Mouse (Mus musculus) midbrain, postnatal 0 days (tissue): ENCODE results near the gene Sars2. TPM values are rescaled to one million over a fixed set of nuclear protein-coding genes. Genes with fewer than 3 reads are reported as not detected.
A peak's percentile ranks its signal among the peaks of the same experiment; 100 is the strongest.

Experiments
- ATAC-seq: fragments of 200-750 bp; cut with Nextera tagmentation; 2 replicates; pipeline ENCODE4 v1.8.0; 2017; ENCODE audit warnings: moderate number of reproducible peaks, mild to moderate bottlenecking, moderate TSS enrichment, moderate library complexity; ENCODE audit not compliant: low FRiP score
- DNase-seq: peaks from one replicate; pipeline ENCODE4 v3.0.0-alpha.2; 2015; ENCODE audit warnings: low spot score
- H3K27ac ChIP-seq: fragments of 300-500 bp; sonication (generic); 2 replicates; pipeline ENCODE4 v1.5.1; 2014; ENCODE audit warnings: low read depth, mild to moderate bottlenecking, low read length, mixed read lengths
- H3K27me3 ChIP-seq: fragments of 300-500 bp; sonication (generic); 2 replicates; pipeline ENCODE4 v1.6.1; 2014; ENCODE audit warnings: low read length, control low read depth, mixed read lengths; ENCODE audit not compliant: insufficient read depth
- H3K36me3 ChIP-seq: fragments of 300-500 bp; sonication (generic); 2 replicates; pipeline ENCODE4 v1.6.1; 2014; ENCODE audit warnings: low read length, control low read depth, mixed read lengths; ENCODE audit not compliant: insufficient read depth
- H3K4me1 ChIP-seq: fragments of 300-500 bp; sonication (generic); 2 replicates; pipeline ENCODE4 v1.6.1; 2014; ENCODE audit warnings: mild to moderate bottlenecking, control low read depth, antibody characterized with exemption, low read length, mixed read lengths; ENCODE audit not compliant: insufficient read depth
- H3K4me2 ChIP-seq: fragments of 300-500 bp; sonication (generic); 2 replicates; pipeline ENCODE4 v1.6.1; 2014; ENCODE audit warnings: low read depth, mild to moderate bottlenecking, low read length, mixed read lengths; ENCODE audit not compliant: poor library complexity, severe bottlenecking
- H3K4me3 ChIP-seq: fragments of 300-500 bp; sonication (generic); 2 replicates; pipeline ENCODE4 v1.5.1; 2014; ENCODE audit warnings: low read depth, mild to moderate bottlenecking, low read length, moderate library complexity
- H3K9ac ChIP-seq: fragments of 300-500 bp; sonication (generic); replicated peaks from 2 replicates; pipeline ENCODE4 v1.6.1; 2014; ENCODE audit warnings: mild to moderate bottlenecking, low read length, moderate library complexity, mixed read lengths; ENCODE audit not compliant: poor library complexity, severe bottlenecking
- H3K9me3 ChIP-seq: fragments of 300-500 bp; sonication (generic); 2 replicates; pipeline ENCODE4 v1.6.1; 2016; ENCODE audit warnings: low read length, control low read depth
- CTCF ChIP-seq: IDR thresholded peaks from 2 replicates; pipeline ENCODE4 v1.5.1; 2016; ENCODE audit warnings: antibody characterized with exemption, mild to moderate bottlenecking
- WGBS: fragments of 180-500 bp; shearing (Covaris S2); extraction: QIAGEN DNeasy Blood & Tissue Kit; methylation state at CpG from one replicate; pipeline ENCODE4 v1.1.7; 2014; 5-methylcytosine and 5-hydroxymethylcytosine counted together
- polyA plus RNA-seq: library from polyadenylated mRNA; unstranded; fragments of >200 nt; fragmentation: Nextera tagmentation; extraction: Ambion mirVana; gene quantifications from 2 replicates; pipeline ENCODE4 v1.2.1, GENCODE M21; 2015
- total RNA-seq: library from RNA; depleted of rRNA; stranded (reverse); fragments of >200 nt; gene quantifications from 2 replicates; pipeline ENCODE4 v1.2.3, GENCODE M21; 2014

Sars2 gene
- total and polyA plus RNA-seq, 2 experiments from 2014 or later: 16.2 to 17.8 TPM

GRCm38 (mm10) chr7:28720753-28721537, 20.8 kb upstream of the Sars2 start:
- Histone ChIP-seq H3K4me2 (no peak overlapping the region), H3K9ac (no peak overlapping the region), H3K4me3 (no peak overlapping the region), H3K27me3 (no peaks in the 10 kb centered on the region), H3K27ac (no peak overlapping the region), H3K9me3 (no peaks in the 10 kb centered on the region), H3K36me3 (no peaks in the 10 kb centered on the region), H3K4me1 (no peaks in the 10 kb centered on the region)
- no peak for TF ChIP-seq CTCF
- DNase-seq (peak; percentile 30), ATAC-seq (no peak)
- WGBS: 86% methylated on average over 3 of the region's 3 CpGs

- Histone ChIP-seq H3K36me3 (no peaks in the 10 kb centered on the region), H3K4me3 (no peak overlapping the region), H3K9me3 (no peaks in the 10 kb centered on the region), H3K9ac (no peak overlapping the region), H3K4me2 (no peak overlapping the region), H3K27me3 (no peaks in the 10 kb centered on the region), H3K27ac (no peak overlapping the region), H3K4me1 (no peaks in the 10 kb centered on the region)
- ATAC-seq (no peak), DNase-seq (no peak)
- 94% methylated on average over 7 of the region's 7 CpGs for WGBS
- TF ChIP-seq CTCF: peak; percentile 42
These were observed 19.7 kb upstream of the Sars2 start for GRCm38 (mm10) chr7:28722079-28722478.

- WGBS: 93% methylated on average over 2 of the region's 2 CpGs
- no peak overlapping the region for H3K27ac ChIP-seq
- DNase-seq: no peak
- no peak overlapping the region for H3K4me3 ChIP-seq
- H3K9me3 ChIP-seq: no peaks in the 10 kb centered on the region
- H3K4me2 ChIP-seq: no peak overlapping the region
- no peaks in the 10 kb centered on the region for H3K36me3 ChIP-seq
- ATAC-seq: no peak
- H3K4me1 ChIP-seq: no peaks in the 10 kb centered on the region
- H3K9ac ChIP-seq: no peak overlapping the region
- no peaks in the 10 kb centered on the region for H3K27me3 ChIP-seq
- no peak for TF ChIP-seq CTCF
These were observed 17.2 kb upstream of the Sars2 start for GRCm38 (mm10) chr7:28724613-28725012.

GRCm38 (mm10) chr7:28726600-28726999, 15.2 kb upstream of the Sars2 start:
- Histone ChIP-seq H3K4me3 (no peak overlapping the region), H3K4me1 (no peaks in the 10 kb centered on the region), H3K9me3 (no peaks in the 10 kb centered on the region), H3K4me2 (0 out of 2 replicates have a peak overlapping the region, but pooled peaks have one; percentile 7), H3K27ac (no peak overlapping the region), H3K27me3 (no peaks in the 10 kb centered on the region), H3K36me3 (no peaks in the 10 kb centered on the region), H3K9ac (no peak overlapping the region)
- 10% methylated on average over 14 of the region's 14 CpGs for WGBS
- no peak; the same call in 1 of the 2 replicates for ATAC-seq
- peak; percentile 87 for DNase-seq
- peak; percentile 92 for TF ChIP-seq CTCF

GRCm38 (mm10) chr7:28727649-28728340, 14.0 kb upstream of the Sars2 start:
- H3K9me3 ChIP-seq: no peaks in the 10 kb centered on the region
- no peaks in the 10 kb centered on the region for H3K27me3 ChIP-seq
- no peak overlapping the region for H3K9ac ChIP-seq
- H3K27ac ChIP-seq: no peak overlapping the region
- no peaks in the 10 kb centered on the region for H3K4me1 ChIP-seq
- H3K36me3 ChIP-seq: no peaks in the 10 kb centered on the region
- no peak overlapping the region for H3K4me2 ChIP-seq
- WGBS: 55% methylated on average over 10 of the region's 10 CpGs
- no peak for ATAC-seq
- no peak overlapping the region for H3K4me3 ChIP-seq
- TF ChIP-seq CTCF: peak; percentile 63
- DNase-seq: peak; percentile 60
